Mouse (Mus musculus): Measurements from ENCODE around the gene Ikbkg. TPM values are rescaled to one million over a fixed set of nuclear protein-coding genes. Genes with fewer than 3 reads are reported as not detected.

The Ikbkg gene
- polyA plus RNA-seq, 1 experiment from 2014 or later, result 33.9 TPM

- ATAC-seq (no peak), DNase-seq (ENCODE audit: low read depth, low spot score) (no peak)
- in situ Hi-C loops (cut with MboI; ENCODE audit: low pct_unique_long_range_greater_than_20kb), result no loop called here
- H3K27me3 ChIP-seq, result peaks cover 7% of the 10 kb centered on the region
- TF ChIP-seq CTCF (IDR thresholded peaks at IDR 0.05), result no peak
- CTCF ChIA-PET, result interaction anchor here (2.7 kb wide), 1 partner anchor 11 kb away, joined by 7 read pairs; no protein-coding TSS in a partner anchor
- POLR2A ChIA-PET, result no interaction called here
Measured at GRCm38 (mm10) chrX:74388153-74388552, 4.9 kb upstream of the Ikbkg start.

- in situ Hi-C loops (cut with MboI; ENCODE audit: low pct_unique_long_range_greater_than_20kb), result loop anchor here (10.0 to 25.0 kb wide), 2 partner anchors 438 to 1355 kb away; partner anchors contain the start of gene Hcfc1
- no peak for TF ChIP-seq CTCF (IDR thresholded peaks at IDR 0.05)
- ChIA-PET CTCF (interaction anchor here (1.2 kb wide), 1 partner anchor 11 kb away, joined by 3 read pairs; no protein-coding TSS in a partner anchor), POLR2A (no interaction called here)
- no peak for DNase-seq (ENCODE audit: low read depth, low spot score)
- no peak for ATAC-seq
- peaks cover 27% of the 10 kb centered on the region for H3K27me3 ChIP-seq
Measured at GRCm38 (mm10) chrX:74400136-74400535, 7.0 kb downstream of the Ikbkg start.

GRCm38 (mm10) chrX:74408340-74408739 is 15.2 kb downstream of the Ikbkg start:
- in situ Hi-C loops (cut with MboI; ENCODE audit: low pct_unique_long_range_greater_than_20kb), result loop anchor here (10.0 to 25.0 kb wide), 2 partner anchors 446 to 1364 kb away; partner anchors contain the start of gene Hcfc1
- peaks cover 3% of the 10 kb centered on the region for H3K27me3 ChIP-seq
- ChIA-PET POLR2A (interaction anchor here (1.0 kb wide), 1 partner anchor 15 kb away, joined by 3 read pairs; the partner anchor contains the start of genes Fam3a and Ikbkg), CTCF (interaction anchor here (1.1 to 3.0 kb wide), 3 partner anchors 12 to 159 kb away, joined by 3 to 11 read pairs (median 3); partner anchors contain the start of gene Flna)
- no peak for TF ChIP-seq CTCF (IDR thresholded peaks at IDR 0.05)
- DNase-seq (ENCODE audit: low read depth, low spot score) (no peak), ATAC-seq (no peak)

GRCm38 (mm10) chrX:74413377-74413776 is 20.3 kb downstream of the Ikbkg start:
- TF ChIP-seq CTCF (IDR thresholded peaks at IDR 0.05), result peak; percentile 97
- DNase-seq (ENCODE audit: low read depth, low spot score) (no peak), ATAC-seq (peak; percentile 44)
- POLR2A ChIA-PET, result interaction anchor here (1.0 to 1.6 kb wide), 2 partner anchors 44 to 164 kb away, joined by 3 to 4 read pairs; partner anchors contain the start of gene Flna
- in situ Hi-C loops (cut with MboI; ENCODE audit: low pct_unique_long_range_greater_than_20kb), result loop anchor here (5.0 to 25.0 kb wide), 3 partner anchors 166 to 451 kb away; partner anchors contain the start of genes Flna, Hcfc1 and Irak1
- no peaks in the 10 kb centered on the region for H3K27me3 ChIP-seq
- CTCF ChIA-PET, result interaction anchor here (0.7 to 4.3 kb wide), 5 partner anchors 13 to 164 kb away, joined by 3 to 28 read pairs (median 6); partner anchors contain the start of gene Flna

GRCm38 (mm10) chrX:74424443-74424842 is 31.4 kb downstream of the Ikbkg start:
- no peak for DNase-seq (ENCODE audit: low read depth, low spot score)
- in situ Hi-C loops (cut with MboI; ENCODE audit: low pct_unique_long_range_greater_than_20kb), result loop anchor here (5.0 to 25.0 kb wide), 2 partner anchors 307 to 462 kb away; partner anchors contain the start of gene Hcfc1
- TF ChIP-seq CTCF (IDR thresholded peaks at IDR 0.05), result no peak
- POLR2A ChIA-PET, result no interaction called here
- peaks cover 16% of the 10 kb centered on the region for H3K27me3 ChIP-seq
- no peak for ATAC-seq
- CTCF ChIA-PET, result no interaction called here

GRCm38 (mm10) chrX:74425195-74425594 is 32.1 kb downstream of the Ikbkg start:
- in situ Hi-C loops (cut with MboI; ENCODE audit: low pct_unique_long_range_greater_than_20kb), result loop anchor here (25.0 kb wide), 1 partner anchor 987 kb away; the partner anchor contains the start of genes Brcc3, Cmc4 and Mtcp1
- peaks cover 9% of the 10 kb centered on the region for H3K27me3 ChIP-seq
- DNase-seq (ENCODE audit: low read depth, low spot score), result no peak
- CTCF ChIA-PET, result interaction anchor here (2.0 kb wide), 1 partner anchor 12 kb away, joined by 6 read pairs; no protein-coding TSS in a partner anchor
- POLR2A ChIA-PET, result interaction anchor here (0.6 kb wide), 1 partner anchor 14 kb away, joined by 3 read pairs; no protein-coding TSS in a partner anchor
- ATAC-seq, result no peak
- no peak for TF ChIP-seq CTCF (IDR thresholded peaks at IDR 0.05)

GRCm38 (mm10) chrX:74426256-74426655 is 33.2 kb downstream of the Ikbkg start:
- ChIA-PET CTCF (interaction anchor here (2.0 kb wide), 1 partner anchor 13 kb away, joined by 6 read pairs; no protein-coding TSS in a partner anchor), POLR2A (no interaction called here)
- ATAC-seq, result no peak
- DNase-seq (ENCODE audit: low read depth, low spot score), result no peak
- TF ChIP-seq CTCF (IDR thresholded peaks at IDR 0.05), result no peak
- H3K27me3 ChIP-seq, result no peaks in the 10 kb centered on the region
- in situ Hi-C loops (cut with MboI; ENCODE audit: low pct_unique_long_range_greater_than_20kb), result loop anchor here (25.0 kb wide), 1 partner anchor 986 kb away; the partner anchor contains the start of genes Brcc3, Cmc4 and Mtcp1

- no peaks in the 10 kb centered on the region for H3K27me3 ChIP-seq
- in situ Hi-C loops (cut with MboI; ENCODE audit: low pct_unique_long_range_greater_than_20kb), result loop anchor here (25.0 kb wide), 1 partner anchor 985 kb away; the partner anchor contains the start of genes Brcc3, Cmc4 and Mtcp1
- CTCF ChIA-PET, result interaction anchor here (2.0 kb wide), 1 partner anchor 13 kb away, joined by 6 read pairs; no protein-coding TSS in a partner anchor
- no peak for DNase-seq (ENCODE audit: low read depth, low spot score)
- ATAC-seq, result no peak
- POLR2A ChIA-PET, result interaction anchor here (0.7 to 0.8 kb wide), 2 partner anchors 13 to 755 kb away, joined by 3 to 6 read pairs; no protein-coding TSS in a partner anchor
- no peak for TF ChIP-seq CTCF (IDR thresholded peaks at IDR 0.05)
Measured at GRCm38 (mm10) chrX:74427116-74427515, 34.0 kb downstream of the Ikbkg start.

- DNase-seq (ENCODE audit: low read depth, low spot score), result no peak
- ChIA-PET CTCF (interaction anchor here (1.1 kb wide), 1 partner anchor 12 kb away, joined by 3 read pairs; no protein-coding TSS in a partner anchor), POLR2A (interaction anchor here (1.5 kb wide), 1 partner anchor 12 kb away, joined by 5 read pairs; no protein-coding TSS in a partner anchor)
- TF ChIP-seq CTCF (IDR thresholded peaks at IDR 0.05), result no peak
- H3K27me3 ChIP-seq, result no peaks in the 10 kb centered on the region
- ATAC-seq, result no peak
- in situ Hi-C loops (cut with MboI; ENCODE audit: low pct_unique_long_range_greater_than_20kb), result loop anchor here (25.0 kb wide), 1 partner anchor 984 kb away; the partner anchor contains the start of genes Brcc3, Cmc4 and Mtcp1
Measured at GRCm38 (mm10) chrX:74428146-74428825, 35.2 kb downstream of the Ikbkg start.

- no peak for TF ChIP-seq CTCF (IDR thresholded peaks at IDR 0.05)
- ChIA-PET POLR2A (interaction anchor here (1.5 kb wide), 1 partner anchor 11 kb away, joined by 5 read pairs; no protein-coding TSS in a partner anchor), CTCF (interaction anchor here (1.1 kb wide), 1 partner anchor 11 kb away, joined by 3 read pairs; no protein-coding TSS in a partner anchor)
- no peaks in the 10 kb centered on the region for H3K27me3 ChIP-seq
- DNase-seq (ENCODE audit: low read depth, low spot score) (no peak), ATAC-seq (peak; percentile 70)
- in situ Hi-C loops (cut with MboI; ENCODE audit: low pct_unique_long_range_greater_than_20kb), result loop anchor here (25.0 kb wide), 1 partner anchor 983 kb away; the partner anchor contains the start of genes Brcc3, Cmc4 and Mtcp1
Measured at GRCm38 (mm10) chrX:74428826-74429276, 35.8 kb downstream of the Ikbkg start, which contains the start of gene G6pdx. Gene G6pdx, minus strand, starts transcription at chrX:74429194.

Measured in Patski (cell line).